Mouse (Mus musculus) intestine, postnatal 0 days (tissue): ENCODE measurements at regions not wholly inside any gene's neighbourhood (a gene's known extent, or its start where the extent isn't known, plus 50 kb on each side); places are given as distances from the start of the nearest gene placed in this dataset.

Source experiments
- ATAC-seq: fragments of 200-750 bp; cut with Nextera tagmentation; 2 replicates; pipeline ENCODE4 v1.8.0; 2017; ENCODE audit warnings: mild to moderate bottlenecking, moderate TSS enrichment, moderate library complexity
- H3K27ac ChIP-seq: fragments of 300-500 bp; sonication (generic); 2 replicates; pipeline ENCODE4 v1.5.1; 2014; ENCODE audit warnings: mild to moderate bottlenecking, low read depth, low read length, moderate library complexity
- H3K27me3 ChIP-seq: fragments of 300-500 bp; sonication (generic); replicated peaks from 2 replicates; pipeline ENCODE4 v1.6.1; 2014; ENCODE audit warnings: low read length, mixed read lengths; ENCODE audit not compliant: control insufficient read depth, insufficient read depth
- H3K36me3 ChIP-seq: fragments of 300-500 bp; sonication (generic); 2 replicates; pipeline ENCODE4 v1.6.1; 2014; ENCODE audit warnings: mild to moderate bottlenecking, moderate library complexity; ENCODE audit not compliant: control insufficient read depth, insufficient read depth
- H3K4me1 ChIP-seq: fragments of 300-500 bp; sonication (generic); replicated peaks from 2 replicates; pipeline ENCODE4 v1.6.1; 2014; ENCODE audit warnings: antibody characterized with exemption, low read length, mixed read lengths; ENCODE audit not compliant: control insufficient read depth, insufficient read depth
- H3K4me2 ChIP-seq: fragments of 300-500 bp; sonication (generic); replicated peaks from 2 replicates; pipeline ENCODE4 v1.6.1; 2014; ENCODE audit warnings: low read depth, mild to moderate bottlenecking, moderate library complexity
- H3K4me3 ChIP-seq: fragments of 300-500 bp; sonication (generic); 2 replicates; pipeline ENCODE4 v1.5.1; 2014; ENCODE audit warnings: low read depth, low read length
- H3K9ac ChIP-seq: fragments of 300-500 bp; sonication (generic); 2 replicates; pipeline ENCODE4 v1.6.1; 2014; ENCODE audit warnings: mild to moderate bottlenecking, low read depth, low read length
- H3K9me3 ChIP-seq: fragments of 300-500 bp; sonication (generic); 2 replicates; pipeline ENCODE4 v1.6.1; 2016; ENCODE audit warnings: mixed run types; ENCODE audit not compliant: control insufficient read depth
- CTCF ChIP-seq: sonication (generic); IDR thresholded peaks from 2 replicates; pipeline ENCODE4 v1.5.1; 2016; ENCODE audit warnings: low read depth, mild to moderate bottlenecking, control low read depth, antibody characterized with exemption, moderate library complexity
- WGBS: fragments of 180-500 bp; shearing (Covaris S2); extraction: QIAGEN DNeasy Blood & Tissue Kit; methylation state at CpG from one replicate; pipeline ENCODE4 v1.1.7; 2014; 5-methylcytosine and 5-hydroxymethylcytosine counted together

DNA sequence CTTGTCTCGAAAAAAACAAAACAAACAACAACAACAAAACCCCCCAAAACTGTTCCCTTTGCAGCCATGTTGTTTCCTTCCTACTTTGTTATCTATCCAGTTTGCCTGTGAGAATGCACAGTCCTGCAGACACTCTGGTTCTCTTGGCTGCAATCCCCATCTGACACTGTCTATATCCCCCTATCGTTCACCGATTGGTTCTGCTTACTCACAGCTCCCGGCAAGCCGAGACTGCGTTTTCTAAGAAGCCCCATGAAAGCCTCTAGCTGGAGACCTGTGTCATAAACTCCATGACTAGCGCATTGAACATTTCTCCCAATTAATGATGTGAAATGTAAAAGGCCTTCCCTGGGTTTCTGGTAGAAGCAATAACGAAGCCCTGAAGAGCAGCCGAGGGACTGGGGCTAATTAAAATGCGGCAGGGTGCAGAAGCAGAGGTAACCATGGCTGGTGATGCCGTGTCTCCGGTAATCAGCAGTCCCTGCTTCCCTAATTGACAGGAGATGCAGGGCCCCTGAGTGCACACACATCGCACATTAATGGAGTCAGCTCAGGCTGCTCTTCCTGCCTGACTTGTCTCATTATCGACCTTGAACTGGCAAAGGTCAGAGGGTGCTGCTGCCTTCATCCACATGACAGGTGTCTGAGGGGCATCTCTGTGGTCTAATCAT lies 349.2 kb downstream of the Rnf144b start:
- Histone ChIP-seq H3K27me3 (no peaks in the 10 kb centered on the region), H3K4me3 (no peak overlapping the region), H3K4me2 (no peak overlapping the region), H3K27ac (no peak overlapping the region), H3K9me3 (no peaks in the 10 kb centered on the region), H3K36me3 (no peaks in the 10 kb centered on the region), H3K4me1 (no peaks in the 10 kb centered on the region), H3K9ac (no peak overlapping the region)
- 75% methylated on average over 14 of the region's 14 CpGs for WGBS
- no peak for ATAC-seq
- no peak for TF ChIP-seq CTCF

DNA sequence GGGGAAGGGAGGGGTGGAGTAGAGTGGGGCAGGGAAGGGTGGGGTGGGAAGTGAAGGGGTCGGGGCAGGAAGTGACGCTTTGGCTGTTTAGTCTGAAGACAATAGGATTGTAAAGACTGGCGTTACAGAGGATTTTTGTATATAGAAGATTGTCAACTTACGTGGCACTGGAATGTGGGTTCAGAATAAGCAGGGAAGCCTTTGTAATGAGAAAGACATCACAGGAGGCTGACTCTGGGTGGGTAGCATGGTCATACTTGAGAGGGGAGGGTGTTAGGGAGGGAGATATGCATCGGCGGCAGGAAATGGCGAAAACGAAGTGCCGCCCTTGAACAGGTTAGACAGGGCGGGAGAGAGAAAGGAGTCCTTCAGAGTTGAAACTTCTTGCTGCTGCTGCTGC lies 357.7 kb downstream of the Rnf144b start:
- H3K4me1 ChIP-seq, result no peaks in the 10 kb centered on the region
- H3K4me3 ChIP-seq, result no peak overlapping the region
- 64% methylated on average over 10 of the region's 10 CpGs for WGBS
- no peaks in the 10 kb centered on the region for H3K9me3 ChIP-seq
- H3K36me3 ChIP-seq, result no peaks in the 10 kb centered on the region
- no peaks in the 10 kb centered on the region for H3K27me3 ChIP-seq
- no peak overlapping the region for H3K27ac ChIP-seq
- H3K4me2 ChIP-seq, result no peak overlapping the region
- H3K9ac ChIP-seq, result no peak overlapping the region
- ATAC-seq, result no peak
- TF ChIP-seq CTCF, result no peak

DNA sequence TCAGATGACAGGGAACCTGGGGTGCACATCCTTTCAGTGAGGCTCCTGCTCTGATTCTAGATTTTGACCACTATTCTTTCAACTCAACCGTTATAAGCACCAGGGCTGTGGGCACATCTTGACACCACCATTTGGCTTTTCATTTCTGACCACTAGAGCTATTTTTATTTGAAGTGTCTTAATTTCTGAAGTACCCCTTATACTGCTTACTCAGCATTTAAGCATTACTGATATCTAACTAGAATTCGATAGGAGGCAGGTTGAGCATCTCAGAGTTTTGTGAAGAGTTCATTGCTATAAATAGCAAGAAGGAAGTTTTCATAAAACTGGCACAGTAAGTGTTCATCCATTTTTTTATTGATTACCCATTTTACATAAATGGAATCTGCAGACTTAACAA lies 362.4 kb downstream of the Rnf144b start:
- no peak for ATAC-seq
- Histone ChIP-seq H3K9me3 (no peaks in the 10 kb centered on the region), H3K9ac (no peak overlapping the region), H3K27me3 (no peaks in the 10 kb centered on the region), H3K4me2 (no peak overlapping the region), H3K27ac (no peak overlapping the region), H3K36me3 (no peaks in the 10 kb centered on the region), H3K4me1 (no peaks in the 10 kb centered on the region), H3K4me3 (no peak overlapping the region)
- 92% methylated on average over 2 of the region's 2 CpGs for WGBS
- no peak for TF ChIP-seq CTCF

DNA sequence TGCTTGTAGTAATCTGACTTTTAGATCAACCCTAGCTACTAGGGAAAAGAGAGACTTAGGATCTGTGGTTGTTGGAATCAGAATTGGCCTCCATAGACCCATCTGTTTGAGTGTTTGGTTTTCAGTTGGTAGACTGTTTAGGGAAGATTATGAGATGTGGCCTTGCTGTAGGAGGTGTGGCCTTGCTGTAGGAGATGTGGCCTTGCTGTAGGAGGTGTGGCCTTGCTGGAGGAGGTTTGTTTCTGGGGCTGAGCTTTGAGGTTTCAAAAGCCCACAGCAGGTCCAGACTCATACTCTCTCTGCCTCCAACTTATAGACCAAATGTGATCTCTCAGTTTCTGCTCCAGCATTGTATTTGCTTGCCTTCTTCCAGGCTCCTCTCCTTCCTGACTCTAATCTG lies 363.7 kb downstream of the Rnf144b start:
- Histone ChIP-seq H3K4me2 (no peak overlapping the region), H3K27ac (no peak overlapping the region), H3K9ac (no peak overlapping the region), H3K27me3 (no peaks in the 10 kb centered on the region), H3K4me1 (no peaks in the 10 kb centered on the region), H3K36me3 (no peaks in the 10 kb centered on the region), H3K9me3 (no peaks in the 10 kb centered on the region), H3K4me3 (no peak overlapping the region)
- no peak for TF ChIP-seq CTCF
- ATAC-seq, result no peak

DNA sequence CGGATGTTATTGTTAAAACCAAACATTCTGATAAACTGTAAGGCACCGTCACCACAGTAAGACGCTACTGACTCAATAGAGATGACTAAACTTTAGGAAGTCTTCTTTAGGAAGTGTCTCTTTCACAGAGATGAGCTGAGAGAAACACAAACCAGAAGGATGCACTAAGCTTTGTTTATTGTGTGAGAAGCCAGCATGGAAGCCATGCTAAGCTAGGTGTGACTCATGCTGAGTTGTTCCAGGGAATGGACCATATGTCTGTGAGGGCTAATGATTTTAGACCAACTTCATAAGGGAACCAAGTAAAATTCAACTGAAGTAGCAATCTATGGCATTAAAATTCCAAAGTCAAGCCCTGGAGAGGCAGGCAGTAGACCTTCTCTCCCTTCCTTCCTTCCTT lies 364.2 kb downstream of the Rnf144b start:
- Histone ChIP-seq H3K4me1 (no peaks in the 10 kb centered on the region), H3K4me3 (no peak overlapping the region), H3K27ac (no peak overlapping the region), H3K4me2 (no peak overlapping the region), H3K9ac (no peak overlapping the region), H3K9me3 (no peaks in the 10 kb centered on the region), H3K27me3 (no peaks in the 10 kb centered on the region), H3K36me3 (no peaks in the 10 kb centered on the region)
- no peak for TF ChIP-seq CTCF
- WGBS, result 77% methylated on average over 3 of the region's 3 CpGs
- no peak for ATAC-seq

DNA sequence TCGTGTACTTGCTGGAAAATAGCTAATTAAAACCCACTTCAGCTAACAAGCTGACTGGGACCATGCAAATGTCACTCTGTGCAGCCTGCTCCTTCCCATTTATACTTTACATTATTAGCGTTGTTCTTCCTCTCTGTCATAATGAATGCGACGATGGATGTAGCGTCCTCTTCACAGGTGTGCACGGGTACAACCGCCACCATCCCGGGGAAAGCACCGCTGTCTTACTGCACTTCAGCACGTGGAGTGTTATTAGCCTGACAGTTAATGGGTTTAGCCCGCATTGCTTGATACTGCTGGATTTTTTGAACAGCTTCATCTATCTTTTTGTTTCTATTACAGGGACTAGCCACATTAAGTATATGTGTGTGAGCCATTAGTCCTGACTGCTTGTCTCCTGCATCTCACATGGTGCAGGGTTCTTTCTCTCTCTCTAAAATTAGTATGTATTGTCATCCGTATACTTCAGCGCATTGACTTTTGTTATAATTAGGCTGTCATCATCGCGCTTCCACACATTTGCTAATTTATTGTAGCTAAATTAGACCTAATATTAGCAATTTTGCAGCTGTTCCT lies 383.0 kb downstream of the Rnf144b start:
- Histone ChIP-seq H3K27ac (no peak overlapping the region), H3K4me1 (no peaks in the 10 kb centered on the region), H3K4me3 (no peak overlapping the region), H3K9me3 (no peaks in the 10 kb centered on the region), H3K9ac (no peak overlapping the region), H3K36me3 (no peaks in the 10 kb centered on the region), H3K4me2 (no peak overlapping the region), H3K27me3 (no peaks in the 10 kb centered on the region)
- no peak for TF ChIP-seq CTCF
- 91% methylated on average over 15 of the region's 15 CpGs for WGBS
- ATAC-seq, result no peak
